Mouse (Mus musculus) small intestine, adult 2 months (tissue): Measurements from ENCODE around the gene Smim13.
A peak's percentile ranks its signal among the peaks of the same experiment; 100 is the strongest.

Source experiments
- CTCF ChIP-seq: fragments of 200-500 bp; IDR thresholded peaks from 2 replicates; pipeline ENCODE4 v1.5.1; 2012; ENCODE audit warnings: low read depth, mild to moderate bottlenecking, control low read depth, inconsistent platforms, low read length, moderate library complexity, mixed read lengths; ENCODE audit not compliant: insufficient replicate concordance, insufficient read length; ENCODE audit errors: extremely low read depth
- POLR2A ChIP-seq: fragments of 200-500 bp; IDR thresholded peaks from 2 replicates; pipeline ENCODE4 v1.6.1; 2012; ENCODE audit warnings: low read depth, mild to moderate bottlenecking, control low read depth, inconsistent platforms, low read length, moderate library complexity

DNA sequence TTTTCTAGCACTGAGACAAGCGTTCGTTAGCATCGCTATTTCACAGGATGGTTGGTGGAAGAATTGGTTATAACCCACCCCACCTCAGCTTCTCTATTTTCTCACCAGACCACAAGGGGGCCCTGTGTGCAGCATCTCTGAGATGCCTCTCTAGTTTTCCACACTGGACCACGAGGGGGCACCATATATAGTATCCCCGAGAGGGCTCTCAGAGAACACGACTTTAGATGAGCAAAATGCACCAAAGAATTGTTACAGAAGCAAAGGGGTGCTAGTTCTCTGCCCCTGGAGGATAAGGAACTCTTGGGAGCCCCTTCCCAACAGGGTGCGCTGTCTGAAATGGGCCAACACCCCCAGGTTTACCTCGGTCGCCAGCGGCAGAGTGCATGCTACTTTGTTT lies 53.1 kb downstream of the Smim13 start:
- TF ChIP-seq CTCF (peak; percentile 91; the same call in 1 of the 2 replicates), POLR2A (no peak)
